Mouse (Mus musculus) NIH3T3 (cell line): ENCODE results near the gene Phactr3.
A peak's percentile ranks its signal among the peaks of the same experiment; 100 is the strongest.

ENCODE experiments used
- DNase-seq: peaks from one replicate; pipeline ENCODE4 v3.0.0-alpha.2; 2012; ENCODE audit warnings: low read depth

The Phactr3 gene

DNA sequence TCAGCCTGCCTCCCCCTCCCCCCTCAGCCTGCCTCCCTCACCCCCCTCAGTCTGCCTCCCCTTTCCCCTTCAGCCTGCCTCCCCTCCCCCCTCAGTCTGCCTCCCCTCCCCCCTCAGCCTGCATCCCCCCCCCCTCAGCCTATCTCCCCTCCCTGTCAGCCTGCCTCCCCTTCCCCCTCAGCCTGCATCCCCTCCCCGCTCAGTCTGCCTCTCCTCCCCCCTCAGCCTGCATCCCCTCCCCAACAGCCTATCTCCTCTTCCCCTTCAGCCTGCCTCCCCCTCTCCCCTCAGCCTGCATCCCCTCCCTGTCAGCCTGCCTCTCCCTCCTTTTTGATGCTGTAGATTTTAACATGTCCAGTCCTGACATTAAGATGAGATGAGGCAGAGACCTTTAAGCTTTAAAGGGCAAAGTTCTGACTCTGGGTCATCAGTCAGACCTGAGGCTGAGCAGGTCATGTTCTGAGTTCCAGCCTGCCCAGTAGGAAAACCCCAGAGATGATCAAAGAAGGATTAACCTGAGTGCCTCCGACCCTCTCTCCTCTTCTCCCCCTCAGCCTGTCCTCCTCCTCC is 139.3 kb downstream of the Phactr3 start:
- no peak for DNase-seq

DNA sequence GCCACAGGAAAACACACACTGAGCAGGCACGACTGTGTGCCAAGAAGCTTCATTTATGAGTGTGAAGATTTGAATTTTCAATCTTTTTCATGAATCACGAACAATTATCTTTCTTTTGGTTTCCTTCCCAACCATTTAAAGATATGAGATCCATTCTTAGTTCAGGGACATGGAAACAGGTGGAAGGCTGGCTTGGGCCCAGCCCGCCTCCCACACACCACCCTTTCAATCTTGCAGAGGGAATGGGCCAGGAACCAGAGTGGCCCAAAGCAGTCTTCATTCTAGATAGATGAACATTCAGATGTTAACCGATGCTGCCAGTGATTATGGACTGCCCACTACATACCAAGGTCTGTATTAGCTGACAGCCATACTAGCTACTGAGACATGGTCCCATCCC is 144.3 kb downstream of the Phactr3 start:
- no peak for DNase-seq

DNA sequence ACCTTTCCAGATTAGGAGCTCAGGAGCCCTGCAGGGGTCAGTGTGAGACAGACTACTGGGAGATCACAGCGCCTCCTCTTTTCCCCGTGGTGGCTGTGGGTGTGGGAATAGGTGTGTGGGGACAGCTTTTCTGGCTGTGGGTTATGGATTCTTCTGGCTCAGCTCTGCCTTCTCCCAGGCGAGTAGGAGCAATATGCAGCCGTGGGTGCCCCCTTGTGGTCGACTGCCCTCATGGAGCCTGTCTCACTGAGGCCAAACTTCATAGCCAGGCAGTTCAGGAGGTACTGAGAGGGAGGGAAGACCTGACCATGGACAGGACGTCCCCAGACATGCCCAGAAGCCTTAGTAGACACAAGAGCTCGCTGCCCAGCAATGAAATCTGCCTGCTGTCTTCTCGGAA is 145.6 kb downstream of the Phactr3 start:
- peak; percentile 83 for DNase-seq

DNA sequence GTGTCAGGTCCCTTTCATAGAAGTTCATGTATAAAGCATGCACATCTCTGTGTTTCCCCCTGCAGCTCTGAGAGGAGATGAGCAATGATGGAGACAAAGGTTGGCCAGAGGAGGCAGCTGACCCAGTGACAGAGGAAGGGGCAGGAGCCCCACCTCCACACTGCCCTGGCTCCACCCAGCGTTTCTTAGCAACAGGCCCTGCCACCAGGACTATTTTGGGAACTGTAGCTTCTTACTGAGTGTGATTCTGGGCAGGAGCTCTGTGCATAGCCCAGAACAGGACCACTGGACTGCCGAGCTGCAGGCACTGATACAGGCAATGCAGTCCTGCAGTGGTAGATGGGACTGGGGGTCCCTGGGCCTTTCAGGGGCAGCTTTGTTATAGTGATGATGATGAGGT is 146.7 kb downstream of the Phactr3 start:
- DNase-seq, result no peak

DNA sequence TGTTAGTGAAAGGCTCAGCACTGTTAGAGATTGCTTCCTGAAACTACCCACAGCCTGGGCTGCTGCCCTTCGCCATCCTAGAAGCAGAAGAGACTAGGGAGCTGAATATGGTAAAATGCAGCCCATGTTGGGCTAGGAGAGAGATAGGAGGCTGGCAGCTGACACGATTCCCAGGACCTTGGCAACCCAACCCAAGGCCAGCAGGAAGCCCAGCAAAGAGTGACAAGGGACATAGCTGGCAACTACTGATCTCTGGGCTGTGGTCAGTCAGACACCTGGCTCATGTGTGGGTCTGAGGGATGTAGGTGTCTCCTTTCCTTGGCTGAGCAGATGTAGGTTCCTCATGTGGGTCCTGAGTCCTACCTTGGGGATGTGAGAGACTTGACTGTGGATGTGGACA is 152.0 kb downstream of the Phactr3 start:
- no peak for DNase-seq

DNA sequence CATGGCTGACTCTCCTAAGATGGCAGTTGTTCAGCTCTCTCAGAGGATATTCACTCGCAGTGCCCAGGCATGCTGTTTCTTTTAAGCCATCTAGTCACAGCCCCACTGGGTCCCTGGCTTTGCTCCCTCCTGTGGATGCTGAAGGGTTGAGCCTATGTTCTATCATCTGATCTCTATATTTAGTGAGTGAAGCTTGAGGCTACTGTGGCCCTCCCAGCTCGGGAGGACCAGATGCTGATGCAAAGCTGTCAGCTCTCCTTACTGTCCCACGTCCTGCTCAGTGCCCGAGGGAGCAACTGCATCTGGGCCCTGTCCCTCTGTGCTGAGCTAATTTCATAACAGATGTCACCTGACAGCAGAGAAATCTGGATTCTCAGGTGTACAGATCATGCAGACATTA is 153.6 kb downstream of the Phactr3 start:
- no peak for DNase-seq

DNA sequence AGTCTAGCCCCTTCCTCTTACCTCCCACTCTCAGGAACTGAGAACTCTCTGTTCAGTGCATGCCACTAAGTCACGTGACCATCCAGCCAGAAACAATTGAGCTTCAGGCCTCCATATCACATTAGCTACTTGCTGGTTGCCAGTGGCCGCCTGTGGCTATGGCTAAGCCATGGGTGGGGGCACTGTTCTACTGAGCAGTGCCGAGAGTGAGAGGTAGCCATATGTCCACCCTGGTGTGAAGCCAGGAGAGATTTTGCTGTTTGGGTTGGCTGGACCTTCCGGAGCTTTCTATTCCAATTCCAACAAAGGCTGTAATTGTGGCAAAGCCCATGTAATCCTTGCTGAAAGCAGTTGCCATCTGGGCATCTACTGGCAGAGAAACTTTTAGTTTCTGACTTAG is 155.4 kb downstream of the Phactr3 start:
- DNase-seq, result no peak

DNA sequence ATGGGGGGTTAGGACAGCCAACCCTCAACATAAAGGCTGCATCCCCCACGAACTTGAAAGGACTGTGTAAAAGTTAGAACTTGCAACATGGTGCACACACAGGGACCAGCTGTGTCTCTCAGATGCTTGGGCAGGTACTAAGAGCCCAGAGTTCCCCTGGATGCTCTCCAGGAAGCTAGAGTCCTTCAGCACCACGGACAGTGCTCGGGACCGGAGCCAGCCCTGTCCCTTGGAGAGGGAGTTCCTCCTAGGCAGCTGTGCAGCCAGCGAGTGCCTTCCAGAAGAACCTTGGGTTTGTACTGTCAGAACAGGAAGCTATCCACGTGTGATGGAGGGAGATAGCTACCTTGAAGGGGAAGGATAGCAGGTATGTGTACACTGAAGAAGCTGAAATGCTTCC is 158.4 kb downstream of the Phactr3 start:
- DNase-seq, result peak; percentile 79

DNA sequence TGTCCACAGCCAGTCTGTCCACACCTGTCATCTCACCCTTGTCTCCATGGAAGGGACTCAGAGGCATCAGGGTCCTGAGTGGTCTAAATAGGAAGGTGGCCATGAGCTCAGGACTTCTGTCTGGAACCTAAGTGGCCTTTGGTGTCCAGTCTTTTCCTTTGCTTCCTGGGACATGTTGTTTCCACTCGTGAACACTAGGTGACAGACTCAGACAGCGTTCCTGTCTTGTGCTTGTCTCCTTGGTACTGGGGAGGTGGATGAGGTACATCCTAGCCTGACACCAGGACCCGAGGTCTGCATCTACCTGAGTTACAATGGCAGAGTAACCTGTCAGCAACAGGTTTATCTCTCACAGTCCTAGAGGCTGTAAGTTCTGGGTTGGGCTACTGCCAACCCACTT is 162.4 kb downstream of the Phactr3 start:
- DNase-seq, result no peak

DNA sequence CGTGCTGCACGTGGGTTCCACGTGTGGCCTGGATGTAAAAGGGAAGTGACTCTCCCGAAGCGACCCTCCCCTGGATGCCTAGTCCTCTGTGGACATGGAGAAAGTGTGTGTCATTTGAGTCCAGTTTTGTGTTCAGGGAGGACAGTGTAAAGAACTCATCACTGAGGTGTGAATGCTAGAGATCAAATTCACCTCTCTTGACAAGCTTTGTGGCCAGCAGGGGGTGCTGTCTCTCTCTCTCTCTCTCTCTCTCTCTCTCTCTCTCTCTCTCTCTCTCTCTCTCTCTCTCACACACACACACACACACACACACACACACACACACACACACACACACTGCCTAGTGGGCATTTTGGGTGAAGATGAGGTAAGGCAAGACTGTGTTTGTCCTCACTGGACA is 168.5 kb downstream of the Phactr3 start:
- peak; percentile 36 for DNase-seq

DNA sequence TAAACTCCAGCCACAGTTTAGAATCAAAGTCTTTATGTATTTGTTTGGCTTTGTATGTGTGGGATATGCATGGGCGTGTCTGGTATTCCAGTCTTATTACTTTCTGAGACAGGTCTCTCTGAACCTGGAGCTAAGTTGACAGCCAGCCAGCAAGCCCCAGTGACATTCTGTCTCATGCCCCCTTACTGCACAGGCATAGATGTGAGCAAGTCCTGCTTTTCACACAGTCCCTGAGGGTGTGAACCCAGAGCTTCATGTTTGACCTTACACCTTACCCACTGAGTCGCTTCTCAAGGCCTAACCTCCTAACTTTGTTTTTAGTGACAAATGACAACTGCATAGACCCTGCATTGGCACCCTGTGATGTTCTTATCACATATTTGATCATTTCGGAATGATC is 169.9 kb downstream of the Phactr3 start:
- DNase-seq, result no peak

DNA sequence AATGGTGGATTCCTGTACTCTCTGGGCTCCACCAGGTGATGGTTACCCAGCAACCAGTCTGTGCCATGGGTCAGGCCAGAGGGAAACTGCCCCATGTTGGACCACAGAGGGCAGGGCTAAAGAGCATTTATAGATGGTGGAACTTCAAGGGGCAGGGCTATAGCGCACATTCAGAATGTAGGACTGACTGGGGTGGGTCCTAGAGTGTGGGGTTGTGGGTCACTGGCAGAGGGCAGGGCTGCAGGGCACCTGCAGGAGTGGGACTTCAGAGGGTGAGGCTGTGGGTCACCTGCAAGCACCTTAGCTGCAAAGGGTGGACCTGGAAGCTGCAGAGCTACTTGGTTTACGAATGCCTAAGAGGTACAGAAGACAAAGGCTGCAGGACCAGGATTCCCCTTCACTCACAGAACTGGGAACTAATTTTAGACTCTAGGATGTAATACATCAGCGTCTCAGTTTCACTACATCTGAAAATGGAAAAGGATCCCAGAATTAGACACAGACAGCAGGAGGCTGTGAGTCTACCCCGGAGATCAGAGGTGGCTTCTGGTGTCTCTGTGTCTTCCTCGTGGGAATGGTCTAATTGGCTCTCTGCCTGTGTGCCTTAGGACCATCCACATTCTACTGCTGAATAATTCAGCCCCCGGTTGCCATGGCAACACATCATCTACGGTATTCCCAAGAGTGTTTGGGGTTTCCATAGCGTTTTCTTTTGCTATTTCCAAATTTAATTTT is 184.8 kb downstream of the Phactr3 start:
- DNase-seq, result no peak

DNA sequence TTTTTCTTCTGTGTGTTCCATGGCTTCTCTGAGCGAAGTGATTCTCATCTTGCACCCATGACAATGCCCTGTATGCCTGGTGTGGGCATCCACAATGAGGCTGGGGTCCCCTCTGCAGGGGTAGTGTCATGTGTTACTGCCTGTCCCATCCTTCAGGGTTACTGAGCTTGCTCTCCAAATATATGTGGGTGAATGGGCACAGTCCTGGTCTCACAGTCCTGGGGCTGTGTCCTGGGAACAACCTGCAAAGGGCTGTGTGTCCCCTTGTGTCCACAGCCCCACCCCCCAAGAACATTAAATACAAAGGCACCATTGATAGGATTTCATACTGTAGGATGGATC is 185.4 kb downstream of the Phactr3 start:
- DNase-seq, result no peak

DNA sequence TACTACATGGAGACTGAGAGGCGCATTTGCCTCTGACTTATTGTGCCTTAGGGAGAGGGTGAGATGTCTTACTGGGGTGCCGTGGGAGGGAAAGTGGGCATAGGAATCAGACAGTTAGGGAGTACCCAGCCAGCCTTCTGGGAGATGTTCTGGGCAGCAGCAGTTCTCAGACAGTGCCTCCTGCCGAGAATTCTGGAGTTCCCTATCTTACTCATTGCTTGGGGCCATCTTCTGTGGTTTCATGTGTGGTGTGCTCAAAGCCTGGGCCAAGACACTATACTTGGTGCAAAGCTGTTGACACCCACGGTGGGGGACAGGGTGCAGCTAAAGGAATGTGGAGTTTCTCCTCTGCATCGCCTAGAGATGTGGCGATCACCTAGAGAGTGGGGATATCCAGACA is 185.9 kb downstream of the Phactr3 start:
- no peak for DNase-seq

DNA sequence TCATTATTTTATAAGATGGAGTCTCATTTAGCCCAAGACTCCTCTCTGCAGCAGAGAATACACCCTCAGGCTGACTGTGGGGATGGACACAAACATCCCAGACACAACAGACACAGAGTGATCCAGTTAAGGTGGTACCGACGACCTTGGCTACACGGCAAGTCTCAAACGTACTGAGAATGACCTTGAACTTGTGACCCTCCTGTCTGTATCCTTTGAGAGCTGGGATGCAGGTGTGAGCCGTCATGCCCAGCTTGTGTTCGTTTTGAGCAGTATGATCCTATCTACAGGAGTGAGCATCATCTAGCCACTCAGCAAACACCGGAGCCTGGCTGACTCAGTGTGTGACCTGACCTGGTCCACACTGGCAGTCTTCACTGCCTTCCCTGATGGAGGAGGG is 194.8 kb downstream of the Phactr3 start:
- DNase-seq, result no peak

DNA sequence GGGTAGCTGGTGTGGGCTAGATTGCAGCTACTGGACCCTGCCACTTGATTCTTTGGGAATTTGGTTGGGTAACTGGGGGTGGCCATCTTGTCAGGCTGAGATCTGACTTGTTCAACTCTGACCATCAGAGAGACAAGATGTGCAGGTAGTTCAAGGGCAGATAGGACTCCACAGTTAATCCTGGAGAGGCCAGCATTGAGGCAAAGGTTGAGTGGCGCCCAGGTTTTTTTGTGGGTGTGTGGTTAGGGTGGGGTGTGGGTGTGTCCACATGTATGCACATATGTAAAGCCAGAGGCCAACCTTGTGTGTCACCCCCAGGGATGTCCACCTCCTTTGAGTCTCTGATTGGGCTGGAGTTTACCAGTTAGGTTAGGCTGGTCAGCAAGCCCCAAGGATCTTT is 197.5 kb downstream of the Phactr3 start:
- DNase-seq, result no peak

DNA sequence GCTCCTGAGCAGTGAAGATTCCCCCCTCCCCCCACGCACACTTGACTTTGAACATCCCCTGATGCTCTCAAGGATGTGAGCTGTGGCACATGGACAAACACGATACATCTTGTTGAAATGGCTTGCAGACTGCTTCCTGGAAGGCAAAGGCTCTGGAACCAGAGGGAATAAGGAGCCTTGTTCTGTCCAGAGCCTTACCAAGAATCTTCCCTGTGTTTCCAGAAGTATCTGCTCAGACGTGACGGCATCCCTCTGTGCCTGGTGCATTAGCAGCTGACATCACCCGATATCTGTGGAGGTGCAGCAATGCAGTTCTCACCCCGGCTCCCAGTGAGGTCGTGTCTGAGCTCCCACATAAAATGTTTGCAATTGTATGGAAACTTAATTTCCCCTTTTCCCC is 201.0 kb downstream of the Phactr3 start:
- DNase-seq, result no peak

DNA sequence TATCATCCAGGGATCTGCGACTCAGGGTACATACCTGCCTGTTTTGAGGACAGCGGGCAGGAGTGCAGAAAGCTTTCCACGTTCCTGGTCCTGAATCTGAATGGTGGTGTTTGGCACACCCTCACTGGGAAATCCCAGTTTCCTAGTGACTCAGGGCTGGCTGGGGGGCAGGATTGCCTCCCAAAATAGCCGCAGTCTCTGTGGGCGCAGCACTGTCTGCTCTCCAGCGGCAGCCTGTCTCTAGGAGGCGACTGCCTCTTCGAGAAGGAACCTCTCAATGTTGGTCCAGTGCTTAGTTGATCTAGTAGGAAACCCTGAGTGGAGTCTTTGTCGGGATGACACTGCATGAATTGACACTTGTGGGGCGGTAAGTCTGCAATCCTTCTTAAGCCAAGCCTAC is 202.5 kb downstream of the Phactr3 start:
- DNase-seq, result peak; percentile 37

DNA sequence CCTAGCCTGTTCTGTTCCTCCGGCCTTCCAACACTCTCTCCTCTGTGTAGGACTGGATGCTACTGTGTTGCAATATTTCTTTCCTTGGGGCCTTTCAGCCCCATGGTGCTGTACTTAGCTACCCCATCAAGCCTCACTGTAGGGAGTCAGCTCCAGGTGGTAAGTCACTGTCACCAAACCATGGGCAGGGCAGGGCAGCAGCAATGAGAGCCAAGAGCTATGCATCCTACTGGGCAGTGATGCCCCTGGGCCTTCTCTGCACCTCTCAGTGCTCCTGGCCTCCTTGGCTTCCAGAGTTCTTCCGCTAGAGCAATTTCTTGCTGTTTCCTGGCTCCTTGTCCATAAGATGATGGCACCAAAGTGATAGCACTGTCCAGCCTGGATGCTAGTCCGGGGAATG is 205.6 kb downstream of the Phactr3 start:
- DNase-seq, result no peak

DNA sequence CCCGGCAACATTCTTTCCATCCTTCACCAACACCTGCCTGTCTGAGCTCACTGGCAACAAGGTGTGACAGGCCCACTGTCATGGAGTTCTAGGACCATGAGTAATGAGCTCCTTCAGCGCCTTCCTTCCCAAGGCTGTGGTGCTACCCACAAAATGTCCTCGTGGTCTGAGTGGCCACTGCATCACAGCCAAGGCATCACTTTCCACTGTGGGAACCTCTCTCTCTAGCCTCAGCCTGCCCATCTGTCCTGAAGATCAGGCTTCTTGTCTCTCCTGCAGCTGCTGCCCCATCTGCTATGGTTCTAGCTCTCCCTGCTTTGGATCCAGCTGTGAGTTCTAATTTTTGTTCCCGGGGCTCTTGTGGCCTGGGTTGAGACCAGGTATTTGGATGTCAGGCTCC is 206.0 kb downstream of the Phactr3 start:
- DNase-seq, result no peak

DNA sequence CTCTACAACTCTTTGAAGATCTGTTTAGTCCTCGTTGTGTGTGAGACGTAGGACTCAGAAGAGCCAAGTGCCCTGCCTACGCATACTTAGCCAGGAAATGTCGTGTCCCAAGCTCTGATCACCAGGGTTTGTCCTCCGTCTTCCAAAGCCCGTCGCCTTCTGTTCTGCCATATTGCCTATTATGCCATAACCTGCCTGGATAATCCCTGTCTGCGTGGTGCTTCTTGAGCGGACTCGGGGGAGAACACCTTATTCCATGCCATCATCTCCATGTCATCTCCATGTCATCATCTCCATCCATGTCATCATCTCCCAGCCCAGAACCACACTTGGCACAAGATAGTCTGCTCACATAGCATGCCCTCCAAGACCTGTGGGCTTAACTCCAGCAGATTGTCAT is 207.3 kb downstream of the Phactr3 start:
- DNase-seq, result no peak

DNA sequence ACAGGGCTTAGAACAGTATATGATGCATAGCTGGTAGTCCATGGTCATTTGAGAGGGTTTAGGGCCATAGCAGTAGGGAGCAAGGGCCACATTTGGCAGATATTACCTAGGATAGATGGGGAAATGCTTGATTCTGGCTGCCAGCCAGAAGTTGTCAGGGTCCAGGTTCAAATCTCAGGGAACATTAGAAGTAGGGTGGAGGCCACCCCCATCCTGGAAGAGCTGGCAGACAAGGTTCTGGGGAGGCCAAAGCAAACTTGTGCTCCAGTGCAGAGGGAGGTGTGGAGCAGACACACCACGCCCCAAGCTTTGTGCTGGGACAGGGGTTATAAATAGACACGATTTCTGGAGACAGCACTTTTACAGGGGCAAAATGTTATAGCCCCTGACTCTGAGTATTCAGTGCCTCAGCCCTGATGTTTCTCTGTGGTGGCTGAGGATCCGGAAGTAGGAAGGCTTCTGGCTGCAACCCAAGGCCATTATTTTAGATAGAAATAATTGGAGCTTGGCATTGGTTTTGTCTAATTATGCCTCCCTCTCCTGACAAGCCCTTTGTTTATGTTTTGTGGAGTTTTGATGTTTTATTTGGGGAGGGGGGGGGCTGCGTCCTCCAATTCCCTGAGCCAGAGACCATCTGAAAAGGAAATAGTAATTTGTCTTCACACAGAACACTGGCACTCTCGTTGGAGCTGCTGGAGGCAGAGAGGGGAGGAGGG is 208.1 kb downstream of the Phactr3 start:
- DNase-seq, result no peak

DNA sequence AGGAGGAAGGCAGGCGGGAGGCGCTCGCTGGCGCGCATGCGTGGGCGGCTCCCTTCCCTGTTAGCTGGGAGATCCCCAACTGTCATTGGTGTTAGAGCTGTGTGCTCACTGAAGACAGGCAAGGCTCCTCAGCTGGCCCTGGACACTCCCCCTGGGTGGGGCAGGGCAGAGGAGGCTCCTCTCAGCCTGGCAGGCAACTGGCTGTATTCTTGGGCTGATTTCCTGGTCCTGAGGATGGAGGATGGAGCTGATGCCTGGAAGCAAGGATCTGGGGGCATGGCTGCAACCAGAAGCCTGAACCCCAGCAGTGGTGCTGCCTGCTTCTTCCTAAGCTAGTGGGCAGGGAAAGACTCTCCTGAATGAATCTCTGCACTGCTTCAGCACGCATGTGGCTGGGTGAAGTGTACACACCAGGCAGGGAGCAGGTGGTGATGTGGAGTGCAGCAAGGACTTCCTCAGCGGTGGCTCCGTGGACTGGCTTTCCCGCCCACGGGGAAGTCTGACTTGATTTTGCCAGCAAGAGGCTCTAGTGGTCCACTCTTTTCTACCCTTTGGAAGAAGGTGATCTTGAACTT is 208.8 kb downstream of the Phactr3 start:
- DNase-seq, result peak; percentile 53
